9 mouse cellular contexts compared by ENCODE assay signal in genomic region chr2:3414241-3414640, GRCm38 (mm10). TPM values are rescaled to one million over a fixed set of nuclear protein-coding genes. Genes with fewer than 3 reads are reported as not detected.
DNase-seq lines count a peak whose midpoint lies in the region; ATAC-seq lines count a peak whose summit lies in the region.
"Had no signal": no experiment of that assay in that cellular context is flagged by ENCODE, and none has a peak within 500 bp of the region (broad histone marks: within the 10 kb centered on the region; RNA-seq: fewer than 3 reads in every experiment).

No protein-coding gene starts in this region.

- H3K4me2 ChIP-seq in forebrain, embryonic 11.5 days (ENCODE audit: low read depth, low read length, severe bottlenecking), result no peak overlapping the region
- no peak overlapping the region for H3K4me2 ChIP-seq in forebrain, embryonic 13.5 days

- no peak overlapping the region for H3K9ac ChIP-seq in forebrain, embryonic 11.5 days (ENCODE audit: low read length)
- no peak overlapping the region for H3K9ac ChIP-seq in forebrain, embryonic 13.5 days

- H3K27me3 ChIP-seq in forebrain, embryonic 11.5 days (ENCODE audit: control insufficient read depth, insufficient read depth, low read length), result peaks cover 6% of the 10 kb centered on the region; the same call in 1 of the 2 replicates
- peaks cover 27% of the 10 kb centered on the region for H3K27me3 ChIP-seq in forebrain, embryonic 13.5 days
- H3K27me3 ChIP-seq in embryonic facial prominence, embryonic 10.5 days (replicated peaks; ENCODE audit: low read depth, poor library complexity, severe bottlenecking), result peaks cover 29% of the 10 kb centered on the region

- H3K27ac ChIP-seq in forebrain, embryonic 11.5 days (ENCODE audit: low read depth, low read length), result no peak overlapping the region
- no peak overlapping the region for H3K27ac ChIP-seq in forebrain, embryonic 13.5 days
- no peak overlapping the region for H3K27ac ChIP-seq in embryonic facial prominence, embryonic 10.5 days (replicated peaks)

- H3K36me3 ChIP-seq in forebrain, embryonic 11.5 days (ENCODE audit: control insufficient read depth, insufficient read depth, low read length), result no peaks in the 10 kb centered on the region
- no peaks in the 10 kb centered on the region for H3K36me3 ChIP-seq in forebrain, embryonic 13.5 days (ENCODE audit: poor library complexity, severe bottlenecking)
- H3K36me3 ChIP-seq in embryonic facial prominence, embryonic 10.5 days (replicated peaks), result no peaks in the 10 kb centered on the region

- ATAC-seq in forebrain, embryonic 11.5 days (replicated peaks; ENCODE audit: low FRiP score), result no peak
- no peak for ATAC-seq in forebrain, embryonic 13.5 days

- no peak overlapping the region for H3K4me3 ChIP-seq in forebrain, embryonic 11.5 days (ENCODE audit: low read depth, low read length)
- no peak overlapping the region for H3K4me3 ChIP-seq in forebrain, embryonic 13.5 days
- no peak overlapping the region for H3K4me3 ChIP-seq in embryonic facial prominence, embryonic 10.5 days

- H3K9me3 ChIP-seq in forebrain, embryonic 11.5 days (ENCODE audit: control insufficient read depth, low read length), result no peaks in the 10 kb centered on the region
- H3K9me3 ChIP-seq in forebrain, embryonic 13.5 days (replicated peaks), result no peaks in the 10 kb centered on the region
- no peaks in the 10 kb centered on the region for H3K9me3 ChIP-seq in embryonic facial prominence, embryonic 10.5 days

- DNase-seq in forebrain, embryonic 11.5 days (ENCODE audit: low spot score), result peak; percentile 79
- peak; percentile 76 for DNase-seq in 3T3-L1 (ENCODE audit: low read depth, low spot score)
- peak; percentile 49 to 88 for DNase-seq in adrenal gland, adult (ENCODE audit: inconsistent age in 2 of 2, low spot score in 1 of 2)
- peak; percentile 70 for DNase-seq in embryonic facial prominence, embryonic 10.5 days (ENCODE audit: low spot score)
- peak; percentile 62 to 81 for DNase-seq in kidney, postnatal 25 days
- DNase-seq in lung, postnatal 25 days (ENCODE audit: low spot score), result peak; percentile 34
- peak; percentile 53 to 79 for DNase-seq in spleen, postnatal 4 days (ENCODE audit: low spot score in 2 of 2)

- peaks cover 4% of the 10 kb centered on the region; the same call in 1 of the 2 replicates for H3K4me1 ChIP-seq in forebrain, embryonic 11.5 days (replicated peaks; ENCODE audit: control insufficient read depth, insufficient read depth, low read length)
- peaks cover 4% of the 10 kb centered on the region for H3K4me1 ChIP-seq in forebrain, embryonic 13.5 days
- peaks cover 4% of the 10 kb centered on the region; the same call in 1 of the 2 replicates for H3K4me1 ChIP-seq in embryonic facial prominence, embryonic 10.5 days

- 34% methylated on average over 4 of the region's 4 CpGs for WGBS in forebrain, embryonic 11.5 days
- WGBS in forebrain, embryonic 13.5 days, result 23% methylated on average over 4 of the region's 4 CpGs
- 39% methylated on average over 4 of the region's 4 CpGs for WGBS in embryonic facial prominence, embryonic 10.5 days

RNA-seq across cellular contexts. Expression of gene Meig1, which starts 8.2 kb away (rescaled TPM):
- polyA plus RNA-seq in forebrain, embryonic 11.5 days (2014; fragmentation: Nextera tagmentation; extraction: Ambion mirVana), result 0.53 TPM in 1 of 2 replicates, not detected in the other
- 3.6 and 5.3 TPM in 2 replicates for polyA plus RNA-seq in forebrain, embryonic 13.5 days (2015; fragmentation: Nextera tagmentation; extraction: Ambion mirVana)
- polyA plus RNA-seq in embryonic facial prominence, embryonic 10.5 days (2016; fragmentation: Nextera tagmentation; extraction: Ambion mirVana), result 0.41 and 0.84 TPM in 2 replicates

RNA-seq across cellular contexts. Expression of gene Dclre1c, which starts 9.7 kb away (rescaled TPM):
- 7.5 and 7.7 TPM in 2 replicates for polyA plus RNA-seq in forebrain, embryonic 11.5 days (2014; fragmentation: Nextera tagmentation; extraction: Ambion mirVana)
- 8.1 and 9.3 TPM in 2 replicates for polyA plus RNA-seq in forebrain, embryonic 13.5 days (2015; fragmentation: Nextera tagmentation; extraction: Ambion mirVana)
- 8.2 and 8.5 TPM in 2 replicates for polyA plus RNA-seq in embryonic facial prominence, embryonic 10.5 days (2016; fragmentation: Nextera tagmentation; extraction: Ambion mirVana)

RNA-seq across cellular contexts. Expression of gene Olah, which starts 17.2 kb away (rescaled TPM):
- not detected in 2 replicates for polyA plus RNA-seq in forebrain, embryonic 11.5 days (2014; fragmentation: Nextera tagmentation; extraction: Ambion mirVana)
- polyA plus RNA-seq in forebrain, embryonic 13.5 days (2015; fragmentation: Nextera tagmentation; extraction: Ambion mirVana), result not detected in 2 replicates
- polyA plus RNA-seq in embryonic facial prominence, embryonic 10.5 days (2016; fragmentation: Nextera tagmentation; extraction: Ambion mirVana), result not detected in 2 replicates
- polyA plus RNA-seq: lung, embryonic 16.5 days had no signal
